15 mouse cellular contexts compared by ENCODE assay signal in the genomic region with DNA sequence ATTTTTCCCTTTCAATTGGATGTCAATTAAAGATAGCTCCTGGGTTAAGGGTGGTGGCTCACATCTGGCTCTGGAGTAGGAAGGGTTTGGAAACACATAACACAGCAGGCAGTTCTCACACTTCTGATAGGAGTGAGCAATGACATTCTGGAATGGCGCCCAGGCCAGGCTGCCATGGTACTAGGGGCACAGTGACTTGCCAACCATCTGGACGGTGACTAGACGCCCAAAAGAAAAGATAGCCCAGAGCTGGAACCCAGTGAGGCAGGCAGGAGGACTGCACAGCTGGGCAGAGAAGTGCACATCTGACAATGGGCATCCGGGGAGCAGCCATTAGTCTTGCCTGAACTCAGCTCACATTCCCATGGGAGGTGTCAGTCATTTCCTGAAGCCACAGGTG.
DNase-seq lines count a peak whose midpoint lies in the region; ATAC-seq lines count a peak whose summit lies in the region.
"Had no signal": no experiment of that assay in that cellular context is flagged by ENCODE, and none has a peak within 500 bp of the region (broad histone marks: within the 10 kb centered on the region; RNA-seq: fewer than 3 reads in every experiment).

No protein-coding gene starts in this region.

- DNase-seq in adrenal gland, adult 2 months, result peak; percentile 27
- DNase-seq in adrenal gland, postnatal 4 days (ENCODE audit: low spot score in 2 of 2), result no peak
- no peak for DNase-seq in kidney, adult 18-20 months
- peak; percentile 21 for DNase-seq in R1 (ENCODE audit: low read depth, low spot score)
- DNase-seq in limb, embryonic 10.5 days (ENCODE audit: low spot score), result peak; percentile 34
- no peak for DNase-seq in urinary bladder, adult 18-20 months (ENCODE audit: low spot score in 2 of 2)
- DNase-seq in gastrocnemius, postnatal 10 days, result no peak
- DNase-seq: kidney, adult 8-10 months had no signal

- H3K4me1 ChIP-seq in kidney, embryonic 14.5 days (ENCODE audit: control insufficient read depth, insufficient read depth, low read length), result no peaks in the 10 kb centered on the region; the same call in 1 of the 2 replicates
- peaks cover 32% of the 10 kb centered on the region for H3K4me1 ChIP-seq in limb, embryonic 10.5 days
- H3K4me1 ChIP-seq: lung, embryonic 15.5 days; megakaryocyte, embryonic 14.5 days had no signal

- ATAC-seq in kidney, embryonic 14.5 days (ENCODE audit: low FRiP score, low TSS enrichment), result peak; percentile 22; the same call in 1 of the 2 replicates
- ATAC-seq: activated CD4-positive, CD25-positive, alpha-beta regulatory T cell, adult 4 months had no signal

- H3K36me3 ChIP-seq in kidney, embryonic 14.5 days (ENCODE audit: control insufficient read depth, insufficient read depth, low read length), result no peaks in the 10 kb centered on the region
- H3K36me3 ChIP-seq in limb, embryonic 10.5 days, result no peaks in the 10 kb centered on the region
- H3K36me3 ChIP-seq: G1E; limb, embryonic 13.5 days; lung, embryonic 15.5 days had no signal

- no peak overlapping the region; the same call in 1 of the 2 replicates for H3K27ac ChIP-seq in kidney, embryonic 14.5 days (ENCODE audit: low read depth, low read length)
- no peak overlapping the region for H3K27ac ChIP-seq in limb, embryonic 10.5 days
- H3K27ac ChIP-seq: limb, embryonic 13.5 days; lung, embryonic 15.5 days had no signal

- 70% methylated on average over 4 of the region's 4 CpGs for WGBS in kidney, embryonic 14.5 days
- 66% methylated on average over 4 of the region's 4 CpGs for WGBS in limb, embryonic 10.5 days

- no peak overlapping the region for H3K9ac ChIP-seq in kidney, embryonic 14.5 days (ENCODE audit: low read depth, low read length)
- H3K9ac ChIP-seq: limb, embryonic 13.5 days; lung, embryonic 15.5 days had no signal

- no peaks in the 10 kb centered on the region for H3K27me3 ChIP-seq in kidney, embryonic 14.5 days (ENCODE audit: control insufficient read depth, insufficient read depth, low read length)
- H3K27me3 ChIP-seq in limb, embryonic 10.5 days (ENCODE audit: low read depth, poor library complexity, severe bottlenecking), result peaks cover 51% of the 10 kb centered on the region
- H3K27me3 ChIP-seq: lung, embryonic 15.5 days had no signal

- H3K4me3 ChIP-seq in kidney, embryonic 14.5 days (ENCODE audit: low read length), result no peak overlapping the region
- no peak overlapping the region for H3K4me3 ChIP-seq in limb, embryonic 10.5 days
- H3K4me3 ChIP-seq: limb, embryonic 13.5 days; lung, embryonic 15.5 days; megakaryocyte, embryonic 14.5 days; myocyte had no signal

- H3K4me2 ChIP-seq in kidney, embryonic 14.5 days (replicated peaks; ENCODE audit: low read depth, low read length), result no peak overlapping the region
- H3K4me2 ChIP-seq: limb, embryonic 13.5 days; lung, embryonic 15.5 days had no signal

- no peaks in the 10 kb centered on the region for H3K9me3 ChIP-seq in kidney, embryonic 14.5 days (ENCODE audit: control insufficient read depth, low read length)
- no peaks in the 10 kb centered on the region for H3K9me3 ChIP-seq in limb, embryonic 10.5 days (replicated peaks)
- H3K9me3 ChIP-seq: limb, embryonic 13.5 days; lung, embryonic 15.5 days; megakaryocyte, embryonic 14.5 days had no signal

Comparison
In these comparisons a context has a peak if more than half of its experiments do, and no peak if none do; other contexts are left out.
1. DNase-seq: peak in adrenal gland, adult 2 months (single experiment), R1 (single experiment) and limb, embryonic 10.5 days (single experiment); none in adrenal gland, postnatal 4 days (0 of 2), kidney, adult 18-20 months (single experiment), urinary bladder, adult 18-20 months (0 of 2) and gastrocnemius, postnatal 10 days (single experiment).